Mouse (Mus musculus): Measurements from ENCODE around the gene Leng9. TPM values are rescaled to one million over a fixed set of nuclear protein-coding genes. Genes with fewer than 3 reads are reported as not detected.

Gene Leng9
- polyA plus RNA-seq, 1 experiment from 2014 or later, result 3.9 TPM

DNA sequence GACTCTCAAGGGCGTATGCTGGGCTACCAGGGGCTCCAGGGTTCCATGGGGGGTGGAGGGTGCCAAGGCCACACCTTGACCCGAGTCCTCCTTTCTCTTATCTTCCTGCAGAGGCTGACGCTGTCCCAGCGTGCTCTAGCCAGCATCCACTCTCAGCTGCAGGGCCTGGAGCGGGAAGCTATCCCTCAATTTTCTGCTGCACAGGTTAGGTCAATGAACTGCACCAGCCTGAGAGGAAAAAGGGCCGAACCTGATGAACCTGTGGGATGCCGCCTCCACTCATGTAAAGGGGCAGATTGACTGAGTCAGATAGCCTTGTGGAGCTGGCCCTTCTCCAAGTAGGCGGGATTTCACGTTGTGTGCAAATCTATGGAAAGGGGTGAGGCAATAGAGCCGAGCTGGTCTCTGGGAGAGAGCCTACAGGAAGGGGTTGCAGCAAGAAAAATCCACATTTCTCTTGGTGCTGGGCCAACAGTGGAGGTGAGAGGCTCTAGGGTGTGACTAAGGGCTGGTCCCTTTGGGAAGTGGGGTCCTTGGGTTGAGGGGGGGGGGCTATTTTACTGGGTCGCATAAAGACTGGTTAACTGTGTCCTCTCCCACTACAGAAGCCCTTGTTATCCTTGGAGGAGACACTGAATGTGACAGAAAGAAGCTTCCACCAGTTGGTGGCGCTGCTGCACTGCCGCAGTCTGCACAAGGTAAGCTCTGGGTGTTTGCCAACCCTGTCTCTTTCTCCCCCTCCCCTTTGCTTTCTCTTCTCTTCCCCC lies 19.3 kb downstream of the Leng9 start:
- Histone ChIP-seq H3K9me3 (replicated peaks; ENCODE audit: control insufficient read depth, low read length) (no peaks in the 10 kb centered on the region), H3K4me2 (ENCODE audit: low read length) (peak overlapping the region; percentile 30; the same call in 1 of the 2 replicates), H3K4me3 (ENCODE audit: low read depth, low read length) (no peak overlapping the region), H3K4me1 (ENCODE audit: control insufficient read depth, insufficient read depth, low read length) (peaks cover 5% of the 10 kb centered on the region; the same call in 1 of the 2 replicates), H3K9ac (ENCODE audit: low read length) (peak overlapping the region; percentile 21; the same call in 1 of the 2 replicates), H3K27me3 (replicated peaks; ENCODE audit: control insufficient read depth, insufficient read depth, low read length) (no peaks in the 10 kb centered on the region), H3K27ac (ENCODE audit: low read depth, low read length) (peak overlapping the region; percentile 45), H3K36me3 (ENCODE audit: control insufficient read depth, insufficient read depth, low read length) (peaks cover 79% of the 10 kb centered on the region)
- peak; percentile 95 for DNase-seq (ENCODE audit: low spot score)
- 22% methylated on average over 13 of the region's 13 CpGs for WGBS
- peak; percentile 70 for ATAC-seq

- no peak overlapping the region for H3K9ac ChIP-seq (ENCODE audit: low read length)
- 63% methylated on average over 6 of the region's 6 CpGs for WGBS
Measured at GRCm38 (mm10) chr7:4128860-4129259, 21.3 kb downstream of the Leng9 start.

DNA sequence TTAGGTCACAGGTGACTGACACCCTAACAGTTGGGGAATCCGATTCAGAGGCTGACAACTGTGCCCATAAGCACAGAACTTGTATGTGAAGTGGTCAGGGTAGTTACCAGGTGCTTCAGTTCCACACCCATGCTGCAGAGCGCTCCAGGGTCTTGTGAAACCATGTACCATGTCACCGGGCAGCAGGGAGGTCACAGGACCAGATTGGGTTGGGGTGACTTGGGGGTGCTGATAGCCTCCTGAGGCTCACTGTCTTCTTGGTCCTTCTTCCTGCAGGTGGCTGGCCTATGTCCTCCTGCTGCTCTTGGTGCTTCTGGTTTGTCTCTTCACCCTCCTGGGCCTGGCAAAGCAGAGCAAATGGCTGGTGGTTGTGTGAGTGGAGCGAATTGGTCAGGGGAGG lies 22.3 kb downstream of the Leng9 start:
- Histone ChIP-seq H3K4me3 (ENCODE audit: low read depth, low read length) (no peak overlapping the region), H3K4me2 (ENCODE audit: low read length) (no peak overlapping the region), H3K27me3 (replicated peaks; ENCODE audit: control insufficient read depth, insufficient read depth, low read length) (no peaks in the 10 kb centered on the region), H3K27ac (ENCODE audit: low read depth, low read length) (no peak overlapping the region), H3K9me3 (replicated peaks; ENCODE audit: control insufficient read depth, low read length) (no peaks in the 10 kb centered on the region), H3K4me1 (ENCODE audit: control insufficient read depth, insufficient read depth, low read length) (peaks cover 27% of the 10 kb centered on the region), H3K36me3 (ENCODE audit: control insufficient read depth, insufficient read depth, low read length) (peaks cover 72% of the 10 kb centered on the region), H3K9ac (ENCODE audit: low read length) (no peak overlapping the region)
- WGBS, result 91% methylated on average over 4 of the region's 4 CpGs
- DNase-seq (ENCODE audit: low spot score) (no peak), ATAC-seq (no peak)

More at GRCm38 (mm10) chr7:4128860-4129259, 21.3 kb downstream of the Leng9 start:
- Histone ChIP-seq H3K36me3 (ENCODE audit: control insufficient read depth, insufficient read depth, low read length) (peaks cover 82% of the 10 kb centered on the region), H3K9me3 (replicated peaks; ENCODE audit: control insufficient read depth, low read length) (no peaks in the 10 kb centered on the region), H3K4me3 (ENCODE audit: low read depth, low read length) (no peak overlapping the region), H3K4me1 (ENCODE audit: control insufficient read depth, insufficient read depth, low read length) (peaks cover 18% of the 10 kb centered on the region), H3K27ac (ENCODE audit: low read depth, low read length) (no peak overlapping the region), H3K27me3 (replicated peaks; ENCODE audit: control insufficient read depth, insufficient read depth, low read length) (no peaks in the 10 kb centered on the region), H3K4me2 (ENCODE audit: low read length) (no peak overlapping the region)
- DNase-seq (ENCODE audit: low spot score) (no peak), ATAC-seq (no peak)

DNA sequence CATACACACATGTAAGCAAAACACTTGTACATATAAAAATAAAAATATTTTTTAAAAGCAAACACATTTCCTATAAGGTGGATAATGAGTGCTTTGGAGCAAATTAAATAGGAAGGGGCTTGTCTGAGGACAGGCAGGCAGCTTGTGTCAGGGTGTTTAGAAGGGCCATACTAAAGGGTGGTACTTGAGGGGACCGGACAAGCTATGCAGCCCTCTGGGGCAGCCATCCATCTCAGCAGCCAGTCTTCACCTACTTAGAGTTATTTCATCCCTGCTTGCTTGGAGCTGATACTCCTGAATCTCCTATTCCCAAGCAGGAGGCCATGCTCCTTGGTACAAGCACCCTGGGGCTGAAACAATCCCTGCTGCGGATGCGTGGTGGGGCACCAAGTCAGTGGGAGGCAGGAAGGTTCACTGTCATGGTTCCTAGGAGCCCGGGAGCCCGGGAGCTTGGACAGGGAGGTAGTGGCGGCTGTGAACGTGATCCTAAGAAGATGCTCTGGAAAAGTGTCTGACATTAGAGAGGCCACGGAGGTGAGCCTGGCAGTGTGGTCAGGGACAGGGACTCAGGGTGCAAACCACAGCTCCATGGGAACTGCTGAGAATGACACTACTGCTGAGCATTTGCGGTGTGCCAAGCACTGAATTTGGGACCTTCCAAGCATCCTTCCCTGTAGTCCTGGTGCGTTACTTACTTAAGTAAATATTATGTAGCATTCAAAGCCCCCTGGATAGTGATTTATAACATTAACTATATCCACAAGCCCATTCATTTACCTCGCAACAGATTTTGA lies 23.0 kb downstream of the Leng9 start:
- Histone ChIP-seq H3K36me3 (ENCODE audit: control insufficient read depth, insufficient read depth, low read length) (peaks cover 65% of the 10 kb centered on the region), H3K4me2 (ENCODE audit: low read length) (no peak overlapping the region), H3K27me3 (replicated peaks; ENCODE audit: control insufficient read depth, insufficient read depth, low read length) (no peaks in the 10 kb centered on the region), H3K9me3 (replicated peaks; ENCODE audit: control insufficient read depth, low read length) (no peaks in the 10 kb centered on the region), H3K4me1 (ENCODE audit: control insufficient read depth, insufficient read depth, low read length) (peaks cover 33% of the 10 kb centered on the region), H3K27ac (ENCODE audit: low read depth, low read length) (no peak overlapping the region), H3K4me3 (ENCODE audit: low read depth, low read length) (no peak overlapping the region), H3K9ac (ENCODE audit: low read length) (no peak overlapping the region)
- ATAC-seq, result no peak
- no peak for DNase-seq (ENCODE audit: low spot score)
- WGBS, result 87% methylated on average over 11 of the region's 11 CpGs

DNA sequence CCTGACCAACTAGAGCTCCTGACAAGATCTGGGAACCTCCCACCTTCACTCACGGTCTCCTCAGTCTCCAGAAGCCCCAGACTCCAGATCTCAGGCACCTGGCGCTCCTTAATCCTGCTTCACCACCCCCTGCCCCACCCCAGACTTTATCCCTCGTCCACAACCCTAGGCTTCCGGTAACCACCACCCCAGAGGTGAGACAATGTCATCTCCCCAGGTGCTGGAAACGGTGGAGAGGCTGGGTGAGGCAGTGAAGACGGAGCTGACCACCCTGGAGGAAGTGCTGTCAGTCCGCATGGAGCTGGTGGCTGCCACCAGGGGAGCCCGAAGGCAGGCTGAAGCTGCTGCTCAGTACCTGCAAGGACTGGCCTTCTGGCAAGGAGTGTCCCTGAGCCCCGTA lies 24.9 kb downstream of the Leng9 start:
- H3K4me1 ChIP-seq (ENCODE audit: control insufficient read depth, insufficient read depth, low read length), result peaks cover 39% of the 10 kb centered on the region
- H3K9me3 ChIP-seq (replicated peaks; ENCODE audit: control insufficient read depth, low read length), result no peaks in the 10 kb centered on the region
- peak overlapping the region; percentile 84 for H3K27ac ChIP-seq (ENCODE audit: low read depth, low read length)
- DNase-seq (ENCODE audit: low spot score) (no peak), ATAC-seq (no peak)
- H3K4me2 ChIP-seq (ENCODE audit: low read length), result peak overlapping the region; percentile 75
- no peaks in the 10 kb centered on the region for H3K27me3 ChIP-seq (replicated peaks; ENCODE audit: control insufficient read depth, insufficient read depth, low read length)
- 19% methylated on average over 9 of the region's 9 CpGs for WGBS
- H3K9ac ChIP-seq (ENCODE audit: low read length), result peak overlapping the region; percentile 55
- no peak overlapping the region for H3K4me3 ChIP-seq (ENCODE audit: low read depth, low read length)
- peaks cover 54% of the 10 kb centered on the region for H3K36me3 ChIP-seq (ENCODE audit: control insufficient read depth, insufficient read depth, low read length)

GRCm38 (mm10) chr7:4124856-4125255 lies 25.3 kb downstream of the Leng9 start:
- Histone ChIP-seq H3K9me3 (replicated peaks; ENCODE audit: control insufficient read depth, low read length) (no peaks in the 10 kb centered on the region), H3K4me2 (ENCODE audit: low read length) (peak overlapping the region; percentile 75), H3K36me3 (ENCODE audit: control insufficient read depth, insufficient read depth, low read length) (peaks cover 50% of the 10 kb centered on the region), H3K4me1 (ENCODE audit: control insufficient read depth, insufficient read depth, low read length) (peaks cover 42% of the 10 kb centered on the region), H3K27me3 (replicated peaks; ENCODE audit: control insufficient read depth, insufficient read depth, low read length) (no peaks in the 10 kb centered on the region), H3K27ac (ENCODE audit: low read depth, low read length) (peak overlapping the region; percentile 84), H3K4me3 (ENCODE audit: low read depth, low read length) (peak overlapping the region; percentile 22; the same call in 1 of the 2 replicates), H3K9ac (ENCODE audit: low read length) (peak overlapping the region; percentile 55)
- ATAC-seq (no peak), DNase-seq (ENCODE audit: low spot score) (no peak)
- 2% methylated on average over 5 of the region's 5 CpGs for WGBS

DNA sequence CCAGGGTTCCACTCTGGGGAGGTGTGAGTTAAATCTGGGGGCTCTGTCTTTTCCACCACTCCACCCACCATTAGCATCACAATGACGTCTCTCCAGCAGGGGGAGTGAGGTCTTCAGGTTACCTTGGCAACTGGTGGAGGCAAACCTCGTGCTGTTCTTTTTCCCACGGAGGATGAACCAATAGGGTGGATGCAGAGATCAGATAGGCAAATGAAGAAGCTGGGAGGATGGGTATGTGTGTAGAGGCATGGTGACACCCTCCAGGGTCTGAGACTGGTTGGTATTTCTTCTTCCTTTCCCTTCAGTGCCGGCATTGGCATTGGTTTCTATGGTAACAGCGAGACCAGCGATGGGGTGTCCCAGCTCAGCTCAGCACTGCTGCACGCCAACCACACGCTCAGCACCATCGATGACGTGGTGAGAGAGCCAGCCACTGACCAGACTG lies 25.8 kb downstream of the Leng9 start:
- Histone ChIP-seq H3K9ac (ENCODE audit: low read length) (peak overlapping the region; percentile 55; the same call in 1 of the 2 replicates), H3K27me3 (replicated peaks; ENCODE audit: control insufficient read depth, insufficient read depth, low read length) (no peaks in the 10 kb centered on the region), H3K36me3 (ENCODE audit: control insufficient read depth, insufficient read depth, low read length) (peaks cover 45% of the 10 kb centered on the region), H3K4me3 (ENCODE audit: low read depth, low read length) (peak overlapping the region; percentile 22), H3K4me1 (ENCODE audit: control insufficient read depth, insufficient read depth, low read length) (peaks cover 42% of the 10 kb centered on the region), H3K27ac (ENCODE audit: low read depth, low read length) (peak overlapping the region; percentile 84), H3K4me2 (ENCODE audit: low read length) (peak overlapping the region; percentile 75), H3K9me3 (replicated peaks; ENCODE audit: control insufficient read depth, low read length) (no peaks in the 10 kb centered on the region)
- DNase-seq (ENCODE audit: low spot score) (peak; percentile 98), ATAC-seq (peak; percentile 79)
- WGBS, result 0% methylated on average over 10 of the region's 10 CpGs

- H3K9ac ChIP-seq (ENCODE audit: low read length), result no peak overlapping the region; the same call in 1 of the 2 replicates
- H3K27ac ChIP-seq (ENCODE audit: low read depth, low read length), result peak overlapping the region; percentile 84
- H3K9me3 ChIP-seq (replicated peaks; ENCODE audit: control insufficient read depth, low read length), result no peaks in the 10 kb centered on the region
- ATAC-seq, result peak; percentile 72
- H3K27me3 ChIP-seq (replicated peaks; ENCODE audit: control insufficient read depth, insufficient read depth, low read length), result no peaks in the 10 kb centered on the region
- peak overlapping the region; percentile 75 for H3K4me2 ChIP-seq (ENCODE audit: low read length)
- no peak overlapping the region for H3K4me3 ChIP-seq (ENCODE audit: low read depth, low read length)
- 0% methylated on average over 1 of the region's 1 CpGs for WGBS
- peak; percentile 94 for DNase-seq (ENCODE audit: low spot score)
- peaks cover 46% of the 10 kb centered on the region for H3K4me1 ChIP-seq (ENCODE audit: control insufficient read depth, insufficient read depth, low read length)
- peaks cover 39% of the 10 kb centered on the region for H3K36me3 ChIP-seq (ENCODE audit: control insufficient read depth, insufficient read depth, low read length)
Measured at GRCm38 (mm10) chr7:4123732-4124131, 26.4 kb downstream of the Leng9 start.
